Mouse (Mus musculus) heart, adult 2 months (tissue): ENCODE data around the gene Arsa. TPM values are rescaled to one million over a fixed set of nuclear protein-coding genes. Genes with fewer than 3 reads are reported as not detected.

ENCODE experiments used
- DNase-seq, 2 experiments: peaks; one replicate each; pipeline ENCODE4 v3.0.0; 2021
- H3K27ac ChIP-seq: fragments of 200-600 bp; 2 replicates; pipeline ENCODE4 v1.8.1; 2022
- H3K27me3 ChIP-seq: fragments of 200-500 bp; 2 replicates; pipeline ENCODE4 v1.6.1; 2012; ENCODE audit warnings: mild to moderate bottlenecking, low read length, inconsistent platforms, mixed read lengths; ENCODE audit not compliant: control insufficient read depth, insufficient read depth
- H3K36me3 ChIP-seq: fragments of 200-500 bp; 2 replicates; pipeline ENCODE4 v1.6.1; 2012; ENCODE audit warnings: low read length, inconsistent platforms; ENCODE audit not compliant: control insufficient read depth, insufficient read depth
- H3K4me1 ChIP-seq: fragments of 200-500 bp; 2 replicates; pipeline ENCODE4 v1.6.1; 2011; ENCODE audit warnings: low read length; ENCODE audit not compliant: control insufficient read depth, insufficient read depth
- H3K4me3 ChIP-seq: fragments of 200-600 bp; 2 replicates; pipeline ENCODE4 v1.8.1; 2022
- H3K79me2 ChIP-seq: fragments of 200-500 bp; replicated peaks from 2 replicates; pipeline ENCODE4 v1.6.1; 2012; ENCODE audit warnings: mild to moderate bottlenecking, inconsistent platforms, low read length, moderate library complexity, mixed read lengths; ENCODE audit not compliant: control insufficient read depth, insufficient read depth
- H3K9ac ChIP-seq: fragments of 200-500 bp; 2 replicates; pipeline ENCODE4 v1.6.1; 2012; ENCODE audit warnings: low read depth, mild to moderate bottlenecking, control low read depth, inconsistent platforms, low read length, mixed read lengths
- CTCF ChIP-seq: fragments of 200-600 bp; IDR thresholded peaks from 2 replicates; pipeline ENCODE4 v1.8.1; 2022; ENCODE audit warnings: antibody characterized with exemption, mild to moderate bottlenecking, moderate library complexity
- EP300 ChIP-seq: fragments of 200-500 bp; IDR thresholded peaks from 2 replicates; pipeline ENCODE4 v1.6.1; 2011; ENCODE audit warnings: low read depth, low read length, control low read depth; ENCODE audit not compliant: insufficient read depth
- POLR2A ChIP-seq: fragments of 200-500 bp; IDR thresholded peaks from 2 replicates; pipeline ENCODE4 v1.6.1; 2011; ENCODE audit warnings: mild to moderate bottlenecking, low read depth, low read length, control low read depth; ENCODE audit not compliant: insufficient read depth
- WGBS: fragments of 180-500 bp; shearing (Covaris S2); methylation state at CpG from one replicate; pipeline ENCODE4 v1.1.7; 2018; 5-methylcytosine and 5-hydroxymethylcytosine counted together
- intact Hi-C: fragments of 180-260 bp; cut with DNase I; formaldehyde crosslinking; loops from one replicate; pipeline ENCODE4 v1.15.1; 2025
- polyA plus RNA-seq: library from polyadenylated mRNA; depleted of rRNA; stranded (reverse); fragments of >200 nt; gene quantifications from 2 replicates; pipeline ENCODE4 v1.2.3, GENCODE M21; 2012
- total RNA-seq, 2 experiments: library from RNA; stranded (reverse); gene quantifications; 2 replicates each; pipeline ENCODE4 v1.2.3; 2021

Arsa gene
- total and polyA plus RNA-seq, 3 experiments = 11.1 to 22.1 (median 13.5) TPM

GRCm38 (mm10) chr15:89471476-89471875 lies 5.7 kb downstream of the Arsa start:
- DNase-seq = no peak
- Histone ChIP-seq H3K36me3 (no peaks in the 10 kb centered on the region), H3K4me3 (no peak overlapping the region), H3K4me1 (peaks cover 3% of the 10 kb centered on the region; the same call in 1 of the 2 replicates), H3K9ac (no peak overlapping the region), H3K27ac (no peak overlapping the region), H3K27me3 (no peaks in the 10 kb centered on the region), H3K79me2 (no peaks in the 10 kb centered on the region)
- intact Hi-C loops = loop anchor here (10.0 kb wide), 1 partner anchor 607 kb away; the partner anchor contains the start of gene Pim3
- 83% methylated on average over 4 of the region's 4 CpGs for WGBS
- TF ChIP-seq CTCF (no peak), POLR2A (no peak), EP300 (no peak)

- no peak overlapping the region for H3K9ac ChIP-seq
- H3K27me3 ChIP-seq = no peaks in the 10 kb centered on the region
- H3K36me3 ChIP-seq = no peaks in the 10 kb centered on the region
- WGBS = 22% methylated on average over 2 of the region's 2 CpGs
- intact Hi-C loops = loop anchor here (2.0 to 5.0 kb wide), 5 partner anchors 34 to 121 kb away; no protein-coding TSS in a partner anchor
- DNase-seq = no peak
- no peak overlapping the region for H3K27ac ChIP-seq
- TF ChIP-seq CTCF (peak; percentile 87), EP300 (no peak), POLR2A (no peak)
- H3K4me3 ChIP-seq = no peak overlapping the region
- no peaks in the 10 kb centered on the region for H3K79me2 ChIP-seq
- H3K4me1 ChIP-seq = no peaks in the 10 kb centered on the region
Observed at GRCm38 (mm10) chr15:89468577-89468976, 8.6 kb downstream of the Arsa start.

DNA sequence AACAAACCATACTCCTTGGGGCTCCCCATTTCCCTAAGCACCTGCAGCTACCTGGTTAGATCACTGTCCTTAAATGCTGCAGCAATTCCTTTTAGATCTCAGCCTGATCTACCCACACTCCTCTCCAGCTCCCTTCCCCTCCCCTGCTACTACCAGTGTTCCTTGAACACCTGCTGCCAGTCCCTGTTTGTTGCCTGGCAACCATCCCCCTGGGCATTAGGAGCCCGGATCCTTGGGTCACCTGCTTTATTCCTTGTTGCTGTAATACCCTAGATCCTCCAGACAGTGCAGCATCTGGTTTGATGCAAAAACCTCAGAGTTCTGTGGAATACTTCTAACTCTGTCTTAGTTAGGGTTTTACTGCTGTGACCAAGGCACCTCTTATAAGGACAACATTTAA lies 12.2 kb downstream of the Arsa start:
- Histone ChIP-seq H3K9ac (no peak overlapping the region), H3K27ac (no peak overlapping the region), H3K4me3 (no peak overlapping the region), H3K4me1 (no peaks in the 10 kb centered on the region), H3K79me2 (no peaks in the 10 kb centered on the region), H3K36me3 (no peaks in the 10 kb centered on the region), H3K27me3 (no peaks in the 10 kb centered on the region)
- DNase-seq = no peak
- intact Hi-C loops = loop anchor here (5.0 kb wide), 2 partner anchors 52 to 118 kb away; no protein-coding TSS in a partner anchor
- 10% methylated on average over 1 of the region's 1 CpGs for WGBS
- no peak for TF ChIP-seq CTCF
- TF ChIP-seq EP300 = no peak
- TF ChIP-seq POLR2A = no peak

- no peak overlapping the region for H3K27ac ChIP-seq
- DNase-seq = peak in 1 of 2 experiments; percentile 20
- no peaks in the 10 kb centered on the region for H3K36me3 ChIP-seq
- no peaks in the 10 kb centered on the region for H3K4me1 ChIP-seq
- no peaks in the 10 kb centered on the region for H3K27me3 ChIP-seq
- WGBS = 41% methylated on average over 5 of the region's 5 CpGs
- H3K4me3 ChIP-seq = no peak overlapping the region
- H3K9ac ChIP-seq = no peak overlapping the region
- H3K79me2 ChIP-seq = no peaks in the 10 kb centered on the region
- intact Hi-C loops = no loop called here
- peak; percentile 73 for TF ChIP-seq CTCF
- no peak for TF ChIP-seq EP300
Observed at GRCm38 (mm10) chr15:89463334-89464235, 13.6 kb downstream of the Arsa start.

- WGBS = 67% methylated on average over 7 of the region's 7 CpGs
- intact Hi-C loops = no loop called here
- Histone ChIP-seq H3K4me3 (no peak overlapping the region), H3K9ac (no peak overlapping the region), H3K36me3 (no peaks in the 10 kb centered on the region), H3K27me3 (no peaks in the 10 kb centered on the region), H3K4me1 (no peaks in the 10 kb centered on the region), H3K27ac (no peak overlapping the region), H3K79me2 (no peaks in the 10 kb centered on the region)
- TF ChIP-seq CTCF (no peak), EP300 (no peak), POLR2A (no peak)
- DNase-seq = no peak
Observed at GRCm38 (mm10) chr15:89462176-89462575, 15.0 kb downstream of the Arsa start.

DNA sequence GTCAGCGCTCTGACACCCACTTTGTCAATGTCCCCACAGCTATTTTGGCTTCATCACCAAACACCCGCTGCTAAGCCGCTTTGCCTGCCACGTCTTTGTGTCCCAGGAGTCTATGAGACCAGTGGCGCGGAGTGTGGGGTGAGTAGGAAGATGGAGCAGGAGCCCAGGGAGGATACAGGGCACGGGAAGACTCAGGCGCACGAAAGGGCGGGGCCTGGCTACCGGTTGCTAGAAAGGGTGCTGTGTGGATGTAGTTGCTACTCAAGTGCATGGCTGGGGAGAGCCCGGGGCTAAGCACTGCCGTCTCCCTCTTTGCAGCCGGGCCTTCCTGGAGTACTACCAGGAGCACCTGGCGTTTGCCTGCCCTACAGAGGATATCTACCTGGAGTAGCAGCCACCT lies 15.9 kb downstream of the Arsa start:
- intact Hi-C loops = no loop called here
- no peak overlapping the region for H3K27ac ChIP-seq
- no peak for DNase-seq
- 69% methylated on average over 15 of the region's 15 CpGs for WGBS
- H3K79me2 ChIP-seq = no peaks in the 10 kb centered on the region
- H3K27me3 ChIP-seq = peaks cover 1% of the 10 kb centered on the region; the same call in 1 of the 2 replicates
- no peak overlapping the region for H3K9ac ChIP-seq
- H3K36me3 ChIP-seq = no peaks in the 10 kb centered on the region
- H3K4me3 ChIP-seq = no peak overlapping the region
- no peak for TF ChIP-seq CTCF
- no peak for TF ChIP-seq POLR2A
- TF ChIP-seq EP300 = no peak
- no peaks in the 10 kb centered on the region for H3K4me1 ChIP-seq
